Mouse (Mus musculus): ENCODE results near the gene Map3k3.
A peak's percentile ranks its signal among the peaks of the same experiment; 100 is the strongest.

Map3k3 gene

GRCm38 (mm10) chr11:106083708-106084701 lies at the start of gene Map3k3:
Gene Map3k3 (plus strand): TSS chr11:106084613.
- DNase-seq = peak; percentile 97

DNA sequence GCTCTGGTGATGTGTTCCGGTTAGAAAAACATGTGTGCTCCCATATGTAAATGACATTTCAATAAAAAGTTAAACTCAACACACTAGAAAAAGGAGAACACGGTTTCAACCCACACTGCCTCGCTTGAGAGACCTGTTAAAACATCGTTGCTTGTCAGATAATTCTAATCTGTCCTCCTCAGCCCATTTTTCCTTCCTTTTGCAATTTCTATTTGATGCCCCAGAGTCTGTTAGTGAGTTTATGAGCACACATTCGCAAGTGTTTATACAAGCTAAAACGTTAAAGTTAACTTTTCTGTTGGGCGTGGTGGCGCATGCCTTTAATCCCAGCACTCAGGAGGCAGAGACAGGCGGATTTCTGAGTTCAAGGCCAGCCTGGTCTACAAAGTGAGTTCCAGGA lies 49.4 kb upstream of the Map3k3 start:
- no peak for DNase-seq

GRCm38 (mm10) chr11:106036548-106037417 lies 47.6 kb upstream of the Map3k3 start, which contains the start of gene Dcaf7:
Gene Dcaf7 (plus strand): TSS chr11:106036872.
- peak; percentile 97 for DNase-seq

DNA sequence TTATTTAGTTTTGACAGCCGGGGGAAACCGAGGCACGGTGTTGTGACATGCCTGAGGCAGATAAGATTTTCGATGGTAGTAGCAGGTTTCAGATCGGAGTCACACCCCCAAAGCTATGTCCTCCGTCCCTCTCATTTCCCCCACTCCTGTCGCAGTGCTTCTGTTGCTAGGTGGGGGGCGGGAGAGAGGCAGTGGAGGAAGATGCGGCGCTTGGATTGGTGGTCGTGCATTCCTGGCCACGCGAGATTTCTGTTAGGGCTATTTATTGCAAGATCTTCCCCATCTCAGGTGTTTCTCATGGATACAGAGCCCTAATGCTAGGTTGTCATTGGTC lies 47.0 kb upstream of the Map3k3 start:
- peak; percentile 80 for DNase-seq

GRCm38 (mm10) chr11:106044349-106044748 lies 40.1 kb upstream of the Map3k3 start:
- DNase-seq = no peak

DNA sequence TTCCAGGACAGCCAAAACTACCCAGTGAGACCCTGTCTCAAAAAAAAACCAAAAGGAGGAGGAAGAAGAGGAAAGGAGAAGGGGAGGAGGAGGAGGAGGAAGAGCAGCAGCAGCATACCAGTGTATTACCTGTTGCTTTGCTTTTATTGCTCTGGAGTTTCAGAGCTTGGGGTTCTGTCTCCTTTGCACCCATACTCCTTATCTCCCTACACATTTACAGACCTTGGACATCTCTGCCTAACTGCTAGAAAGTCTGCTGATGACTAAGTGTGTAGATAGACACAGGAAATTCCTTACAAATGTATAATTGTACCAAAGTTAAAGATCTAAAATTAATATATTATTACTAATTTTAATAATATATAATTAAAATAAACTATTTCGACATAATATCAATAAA lies 39.2 kb upstream of the Map3k3 start:
- no peak for DNase-seq

- DNase-seq = no peak
Measured at GRCm38 (mm10) chr11:106045780-106046179, 38.6 kb upstream of the Map3k3 start.

DNA sequence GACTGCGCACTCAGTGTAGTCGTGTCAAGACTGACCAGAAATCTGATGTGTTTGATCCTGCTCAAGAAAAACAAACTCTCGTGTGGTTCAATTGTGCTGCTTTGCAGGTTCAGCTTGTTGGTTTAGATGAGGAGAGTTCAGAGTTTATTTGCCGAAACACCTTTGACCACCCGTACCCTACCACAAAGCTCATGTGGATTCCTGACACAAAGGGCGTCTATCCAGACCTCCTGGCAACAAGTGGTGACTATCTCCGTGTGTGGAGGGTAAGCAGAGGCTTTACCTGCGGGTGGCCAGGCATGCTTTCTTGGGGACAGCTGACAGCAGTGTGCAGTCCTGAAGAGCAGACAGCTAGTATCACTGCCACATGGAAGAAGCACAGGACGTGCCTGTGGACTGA lies 37.8 kb upstream of the Map3k3 start:
- no peak for DNase-seq

DNA sequence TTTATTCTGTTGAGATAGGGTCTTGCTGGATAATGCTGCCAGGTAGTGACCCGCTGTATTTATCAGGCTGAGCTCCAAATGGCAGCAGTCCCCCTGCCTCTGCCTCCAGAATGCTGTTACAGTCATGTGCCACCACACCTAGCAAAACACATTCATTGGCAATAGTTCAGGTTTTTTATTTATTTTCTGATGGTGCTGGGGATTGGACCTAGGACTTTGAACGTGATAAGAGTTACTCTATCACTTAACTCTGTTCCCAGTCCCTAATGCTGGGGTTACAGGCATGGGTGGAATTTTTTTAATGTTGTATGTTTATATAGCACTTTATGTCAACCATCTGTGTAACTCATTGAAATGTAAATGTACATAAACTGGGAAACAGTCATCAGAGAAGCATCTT lies 30.5 kb upstream of the Map3k3 start:
- DNase-seq = no peak

DNA sequence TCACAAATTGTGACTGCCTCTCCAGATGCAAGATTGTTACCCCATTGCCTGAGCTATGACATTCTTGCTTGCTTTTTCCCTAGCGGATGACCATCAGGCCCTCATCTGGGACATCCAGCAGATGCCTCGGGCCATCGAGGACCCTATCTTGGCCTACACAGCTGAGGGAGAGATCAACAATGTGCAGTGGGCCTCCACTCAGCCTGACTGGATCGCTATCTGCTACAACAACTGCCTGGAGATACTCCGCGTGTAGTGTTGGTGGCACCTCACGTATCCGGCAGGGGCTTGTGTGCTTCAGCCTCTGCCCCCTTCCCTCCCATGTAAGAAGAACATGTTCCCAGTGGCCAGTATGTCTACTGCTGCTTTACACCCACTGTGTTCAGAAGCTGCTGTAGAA lies 29.8 kb upstream of the Map3k3 start:
- no peak for DNase-seq

GRCm38 (mm10) chr11:106055341-106055740 lies 29.1 kb upstream of the Map3k3 start:
- DNase-seq = no peak

GRCm38 (mm10) chr11:106056819-106057491 lies 27.5 kb upstream of the Map3k3 start:
- no peak for DNase-seq

- no peak for DNase-seq
Measured at GRCm38 (mm10) chr11:106058020-106058419, 26.4 kb upstream of the Map3k3 start.

- no peak for DNase-seq
Measured at GRCm38 (mm10) chr11:106060549-106060948, 23.9 kb upstream of the Map3k3 start.

GRCm38 (mm10) chr11:106061311-106061710 lies 23.1 kb upstream of the Map3k3 start:
- no peak for DNase-seq

DNA sequence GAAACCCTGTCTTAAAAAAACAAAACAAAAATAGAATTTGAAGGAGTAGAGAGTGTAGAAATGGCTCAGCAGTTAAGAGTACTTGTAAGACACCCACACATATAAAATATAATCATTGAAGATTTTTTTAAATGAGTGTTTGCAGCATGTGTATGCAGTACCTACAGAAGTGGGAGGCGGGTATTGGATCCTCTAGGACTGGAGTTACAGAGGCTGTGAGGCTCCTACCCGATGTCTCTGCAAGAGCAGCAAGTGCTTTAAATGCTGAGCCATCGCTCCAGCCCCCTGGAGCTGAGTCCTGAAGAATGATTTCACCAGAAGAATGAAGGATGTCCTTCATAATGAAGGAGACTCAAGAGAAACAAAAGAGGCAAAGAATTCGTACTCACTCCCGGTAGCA lies 20.7 kb upstream of the Map3k3 start:
- no peak for DNase-seq

DNA sequence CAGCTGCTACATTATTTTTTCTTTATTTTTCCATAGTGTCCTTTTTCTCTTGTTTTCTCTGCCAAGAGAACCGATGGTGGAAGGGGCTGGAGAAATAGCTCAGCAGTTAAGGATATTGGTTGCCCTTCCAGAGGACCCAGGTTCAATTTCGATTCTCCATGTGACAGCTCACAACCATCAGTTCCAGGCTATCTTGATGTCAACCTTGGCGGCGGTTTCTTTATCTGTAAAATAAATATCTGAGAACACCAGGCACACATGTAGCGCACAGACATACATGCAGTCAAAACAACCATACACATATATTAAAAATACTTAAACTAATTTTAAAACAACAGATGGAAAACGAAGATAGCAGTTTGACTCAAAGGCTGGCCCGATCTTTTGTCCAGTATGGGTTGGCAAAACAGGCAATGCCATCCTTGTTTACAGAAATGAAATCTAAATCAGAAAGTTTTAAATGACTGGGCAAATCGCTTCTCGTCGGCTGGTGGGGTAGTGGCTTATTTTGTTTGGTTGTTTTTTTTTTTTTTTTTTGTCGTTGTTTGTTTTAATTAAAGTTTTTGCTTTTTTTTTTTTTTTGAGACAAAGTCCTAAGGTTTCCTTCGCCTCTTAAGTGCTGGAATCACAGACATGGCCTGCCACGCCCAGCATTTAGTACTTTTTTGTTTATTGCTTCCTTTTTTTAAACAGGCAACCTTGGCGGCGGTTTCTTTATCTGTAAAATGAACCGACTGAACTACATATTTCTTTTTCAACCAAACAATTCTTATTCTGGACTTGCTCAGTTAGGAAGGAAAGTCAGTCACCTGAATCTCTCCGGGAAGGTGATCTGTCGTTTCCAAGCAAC lies 19.1 kb upstream of the Map3k3 start:
- no peak for DNase-seq

GRCm38 (mm10) chr11:106065923-106066571 lies 18.4 kb upstream of the Map3k3 start, which contains the start of gene Taco1:
Gene Taco1 (plus strand): TSS chr11:106066061.
- peak; percentile 96 for DNase-seq

DNA sequence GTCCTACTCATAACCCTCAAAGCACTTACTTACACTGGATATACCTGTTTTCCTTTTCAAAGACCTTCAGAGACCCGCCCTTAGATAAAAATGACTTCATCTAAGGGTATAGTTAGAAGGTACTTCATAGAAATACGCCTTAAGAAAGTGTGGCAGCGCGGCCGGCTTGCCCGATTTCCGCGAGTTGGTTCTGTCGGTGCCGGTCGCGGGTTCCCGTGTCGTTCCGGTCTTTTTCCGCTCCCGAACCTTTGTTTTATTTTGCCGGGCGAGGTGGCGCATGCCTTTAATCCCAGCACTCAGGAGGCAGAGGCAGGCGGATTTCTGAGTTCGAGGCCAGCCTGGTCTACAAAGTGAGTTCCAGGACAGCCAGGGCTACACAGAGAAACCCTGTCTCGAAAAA lies 17.8 kb upstream of the Map3k3 start:
- peak; percentile 64 for DNase-seq

DNA sequence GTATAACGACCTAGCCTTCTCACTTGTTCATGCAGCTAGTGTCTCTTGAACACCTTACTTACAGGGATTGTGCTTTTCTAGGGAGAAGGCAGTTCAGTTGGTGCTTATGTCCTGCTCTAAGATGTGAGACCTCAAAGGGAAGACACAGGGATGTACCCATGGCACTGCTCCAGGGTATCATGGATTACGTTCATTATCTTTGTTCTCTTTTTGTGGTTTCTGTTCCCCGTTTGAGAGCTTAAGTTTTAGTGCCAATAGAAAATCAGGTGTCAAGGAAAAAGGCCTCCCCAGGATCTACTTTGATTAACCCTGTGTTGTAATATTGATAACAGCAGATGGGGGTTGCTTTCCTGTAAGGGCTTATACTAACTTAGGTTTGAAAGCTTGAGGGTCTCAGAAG lies 10.6 kb upstream of the Map3k3 start:
- no peak for DNase-seq

- peak; percentile 75 for DNase-seq
Measured at GRCm38 (mm10) chr11:106076321-106076720, 8.1 kb upstream of the Map3k3 start.

Measured in right cerebral cortex, postnatal 14 days (tissue).